Mouse (Mus musculus): ENCODE results near the gene Iqgap3.

Iqgap3 gene

GRCm38 (mm10) chr3:88149510-88149974 lies 67.8 kb downstream of the Iqgap3 start:
- DNase-seq (ENCODE audit: low read depth, low spot score), result no peak

- DNase-seq (ENCODE audit: low read depth, low spot score), result no peak
Measured at GRCm38 (mm10) chr3:88150061-88150998, 68.6 kb downstream of the Iqgap3 start.

GRCm38 (mm10) chr3:88150999-88151364 lies 69.2 kb downstream of the Iqgap3 start:
- no peak for DNase-seq (ENCODE audit: low read depth, low spot score)

GRCm38 (mm10) chr3:88152056-88152455 lies 70.3 kb downstream of the Iqgap3 start:
- no peak for DNase-seq (ENCODE audit: low read depth, low spot score)

DNA sequence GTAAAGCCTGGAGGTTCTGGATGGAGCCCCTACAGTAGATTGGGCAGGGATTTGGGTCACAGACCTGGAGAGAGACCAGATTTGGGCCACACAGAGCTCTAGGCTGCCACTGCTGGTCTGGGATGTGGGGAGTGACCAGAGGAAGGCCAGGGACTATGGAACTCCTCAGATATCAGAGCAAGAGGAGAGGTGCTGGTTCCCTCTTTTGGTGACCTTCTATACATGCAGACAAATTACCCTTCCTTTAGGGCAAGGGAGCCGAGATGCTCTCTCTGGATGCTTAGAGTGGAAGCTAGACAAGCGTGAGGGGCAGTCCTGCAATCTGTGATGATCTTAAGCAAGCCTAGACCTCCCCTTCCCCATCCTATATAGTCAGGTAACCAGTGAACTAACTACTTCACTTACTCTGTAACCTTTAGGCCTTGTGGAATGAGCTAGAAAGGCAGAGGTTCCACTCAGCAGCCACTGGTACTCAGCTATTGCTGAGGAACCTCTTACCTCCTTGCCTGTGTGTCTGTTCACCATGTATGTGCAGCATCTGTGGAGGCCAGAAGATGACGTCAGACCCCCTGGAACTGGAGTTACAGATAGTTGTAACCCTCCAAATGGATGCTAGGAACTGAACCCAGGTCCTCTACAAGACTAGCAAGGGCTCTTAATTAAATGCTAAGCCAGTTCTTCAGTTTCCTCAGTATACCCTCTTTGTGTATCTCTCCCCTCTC lies 71.7 kb downstream of the Iqgap3 start:
- DNase-seq (ENCODE audit: low read depth, low spot score), result no peak

GRCm38 (mm10) chr3:88154236-88154635 lies 72.5 kb downstream of the Iqgap3 start:
- no peak for DNase-seq (ENCODE audit: low read depth, low spot score)

- no peak for DNase-seq (ENCODE audit: low read depth, low spot score)
Measured at GRCm38 (mm10) chr3:88156817-88157216, 75.0 kb downstream of the Iqgap3 start.

GRCm38 (mm10) chr3:88157771-88158597 lies 76.2 kb downstream of the Iqgap3 start:
- DNase-seq (ENCODE audit: low read depth, low spot score), result no peak

DNA sequence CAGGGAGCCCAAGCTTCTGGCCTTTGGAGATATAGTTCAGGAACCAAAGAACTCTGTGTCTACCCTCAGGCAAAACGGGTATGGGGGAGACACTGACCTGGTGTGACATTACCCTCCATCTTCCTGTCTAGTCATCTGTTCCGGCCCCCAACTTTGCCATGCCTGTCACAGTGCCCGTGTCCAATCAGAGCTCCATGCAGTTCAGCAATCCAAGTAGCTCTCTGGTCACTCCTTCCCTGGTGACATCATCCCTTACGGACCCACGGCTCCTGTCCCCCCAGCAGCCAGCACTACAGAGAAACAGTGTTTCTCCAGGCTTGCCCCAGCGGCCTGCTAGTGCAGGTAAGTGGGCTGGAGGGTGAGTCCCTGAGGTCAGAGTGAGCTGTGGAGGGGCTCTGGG lies 77.2 kb downstream of the Iqgap3 start:
- no peak for DNase-seq (ENCODE audit: low read depth, low spot score)

DNA sequence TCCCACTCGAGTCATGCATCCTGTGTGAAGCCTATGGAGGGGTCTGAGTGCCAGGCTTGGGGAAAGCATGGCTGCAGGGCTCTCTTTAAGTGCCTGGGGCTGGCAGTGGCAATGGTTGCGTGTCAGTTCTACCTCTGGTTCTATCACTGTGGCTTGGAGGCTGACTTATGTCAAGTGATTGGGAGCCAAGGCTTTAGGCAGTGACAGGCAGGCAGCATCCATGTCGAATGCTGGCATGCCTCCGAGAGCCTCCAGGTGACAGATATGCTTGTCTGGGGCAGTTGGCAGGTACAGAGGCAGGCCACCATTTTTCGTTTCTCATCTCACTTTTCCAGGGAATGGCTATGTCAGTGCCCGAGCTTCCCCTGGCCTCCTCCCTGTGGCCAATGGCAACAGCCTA lies 79.1 kb downstream of the Iqgap3 start:
- DNase-seq (ENCODE audit: low read depth, low spot score), result no peak

- no peak for DNase-seq (ENCODE audit: low read depth, low spot score)
Measured at GRCm38 (mm10) chr3:88162259-88162658, 80.5 kb downstream of the Iqgap3 start.

DNA sequence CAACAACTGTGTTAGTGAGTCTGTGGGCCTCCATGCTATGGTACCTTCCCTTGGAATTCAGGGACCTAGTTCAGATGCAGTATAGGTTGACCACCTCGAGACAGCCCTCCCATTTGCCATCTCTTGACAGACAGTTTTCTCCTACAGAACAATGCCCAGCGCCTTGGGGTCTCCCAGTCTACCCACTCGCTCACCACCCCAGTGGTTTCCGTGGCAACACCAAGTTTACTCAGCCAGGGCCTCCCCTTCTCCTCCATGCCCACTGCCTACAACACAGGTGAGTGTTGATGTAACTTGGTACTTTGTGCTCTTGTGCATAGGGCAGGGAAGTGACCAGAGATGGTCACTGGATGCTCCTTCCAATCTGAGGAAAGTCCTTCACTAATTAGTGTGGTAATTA lies 81.0 kb downstream of the Iqgap3 start:
- DNase-seq (ENCODE audit: low read depth, low spot score), result no peak

- DNase-seq (ENCODE audit: low read depth, low spot score), result no peak
Measured at GRCm38 (mm10) chr3:88163847-88164246, 82.1 kb downstream of the Iqgap3 start.

- no peak for DNase-seq (ENCODE audit: low read depth, low spot score)
Measured at GRCm38 (mm10) chr3:88164263-88164662, 82.5 kb downstream of the Iqgap3 start.

GRCm38 (mm10) chr3:88166056-88166455 lies 84.3 kb downstream of the Iqgap3 start:
- no peak for DNase-seq (ENCODE audit: low read depth, low spot score)

DNA sequence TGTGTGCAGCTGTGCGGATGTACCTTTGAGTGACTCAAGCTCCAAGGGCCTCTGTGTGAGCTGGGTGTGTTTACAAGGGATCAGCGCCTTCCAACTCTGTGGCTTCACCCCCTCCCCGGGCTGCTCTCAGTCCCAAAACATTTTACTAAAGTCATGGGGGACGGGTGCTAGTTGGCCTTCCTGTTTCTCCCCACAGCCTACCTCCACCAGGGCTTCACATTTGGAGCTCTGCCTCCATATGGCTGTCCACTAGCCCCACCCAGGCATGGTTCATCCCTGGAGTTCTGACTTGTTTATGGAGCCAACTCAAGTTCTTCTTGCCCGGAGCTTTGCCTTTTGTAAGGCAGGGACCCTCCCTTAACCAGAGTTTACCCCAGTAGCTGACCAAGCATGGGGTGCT lies 88.6 kb downstream of the Iqgap3 start:
- no peak for DNase-seq (ENCODE audit: low read depth, low spot score)

Measured in 3T3-L1 (cell line).